Mouse (Mus musculus) cortical plate, adult 2 months (tissue): ENCODE measurements at regions not wholly inside any gene's neighbourhood (a gene's known extent, or its start where the extent isn't known, plus 50 kb on each side); places are given as distances from the start of the nearest gene placed in this dataset.

Experiments
- H3K27ac ChIP-seq: fragments of 200-500 bp; 2 replicates; pipeline ENCODE4 v1.5.1; 2012; ENCODE audit warnings: low read length, control low read depth, inconsistent platforms; ENCODE audit not compliant: insufficient read depth
- H3K4me1 ChIP-seq: fragments of 200-500 bp; 2 replicates; pipeline ENCODE4 v1.6.1; 2011; ENCODE audit warnings: low read length; ENCODE audit not compliant: control insufficient read depth, insufficient read depth
- H3K4me3 ChIP-seq: fragments of 200-500 bp; 2 replicates; pipeline ENCODE4 v1.5.1; 2011; ENCODE audit warnings: mild to moderate bottlenecking, low read length, control low read depth; ENCODE audit not compliant: insufficient read depth
- CTCF ChIP-seq: fragments of 200-500 bp; IDR thresholded peaks from 2 replicates; pipeline ENCODE4 v1.5.1; 2011; ENCODE audit warnings: mild to moderate bottlenecking, control low read depth, low read length; ENCODE audit not compliant: insufficient read depth; ENCODE audit errors: extremely low read depth
- POLR2A ChIP-seq: fragments of 200-500 bp; IDR thresholded peaks from 2 replicates; pipeline ENCODE4 v1.6.1; 2011; ENCODE audit warnings: mild to moderate bottlenecking, low read length, control low read depth; ENCODE audit not compliant: insufficient read depth; ENCODE audit errors: extremely low read depth

- no peak overlapping the region for H3K4me3 ChIP-seq
- H3K27ac ChIP-seq = no peak overlapping the region
- TF ChIP-seq CTCF = no peak
- no peak for TF ChIP-seq POLR2A
- H3K4me1 ChIP-seq = peaks cover 8% of the 10 kb centered on the region
These were observed 115.4 kb upstream of the S1pr3 start for GRCm38 (mm10) chr13:51293047-51293446.

- Histone ChIP-seq H3K27ac (no peak overlapping the region), H3K4me3 (no peak overlapping the region), H3K4me1 (peaks cover 4% of the 10 kb centered on the region)
- no peak for TF ChIP-seq POLR2A
- TF ChIP-seq CTCF = no peak
These were observed 112.6 kb upstream of the S1pr3 start for GRCm38 (mm10) chr13:51295872-51296271.

- Histone ChIP-seq H3K4me1 (no peaks in the 10 kb centered on the region; the same call in 1 of the 2 replicates), H3K27ac (no peak overlapping the region), H3K4me3 (no peak overlapping the region)
- no peak for TF ChIP-seq CTCF
- TF ChIP-seq POLR2A = no peak
These were observed 111.1 kb upstream of the S1pr3 start for GRCm38 (mm10) chr13:51297231-51297880.

GRCm38 (mm10) chr13:51299047-51299760 is 109.2 kb upstream of the S1pr3 start:
- Histone ChIP-seq H3K4me3 (no peak overlapping the region), H3K4me1 (no peaks in the 10 kb centered on the region; the same call in 1 of the 2 replicates), H3K27ac (no peak overlapping the region)
- no peak for TF ChIP-seq CTCF
- no peak for TF ChIP-seq POLR2A

- no peak overlapping the region for H3K27ac ChIP-seq
- no peaks in the 10 kb centered on the region; the same call in 1 of the 2 replicates for H3K4me1 ChIP-seq
- no peak overlapping the region for H3K4me3 ChIP-seq
- TF ChIP-seq POLR2A (no peak), CTCF (no peak)
These were observed 107.0 kb upstream of the S1pr3 start for GRCm38 (mm10) chr13:51301476-51301875.

GRCm38 (mm10) chr13:51303112-51303511 is 105.3 kb upstream of the S1pr3 start:
- Histone ChIP-seq H3K4me3 (no peak overlapping the region), H3K4me1 (no peaks in the 10 kb centered on the region; the same call in 1 of the 2 replicates), H3K27ac (no peak overlapping the region)
- TF ChIP-seq CTCF (no peak), POLR2A (no peak)

GRCm38 (mm10) chr13:51304631-51305030 is 103.8 kb upstream of the S1pr3 start:
- no peak overlapping the region for H3K27ac ChIP-seq
- H3K4me3 ChIP-seq = no peak overlapping the region
- H3K4me1 ChIP-seq = no peaks in the 10 kb centered on the region
- no peak for TF ChIP-seq CTCF
- TF ChIP-seq POLR2A = no peak

GRCm38 (mm10) chr13:51309446-51309845 is 99.0 kb upstream of the S1pr3 start:
- H3K4me3 ChIP-seq = no peak overlapping the region
- no peaks in the 10 kb centered on the region for H3K4me1 ChIP-seq
- TF ChIP-seq CTCF (no peak), POLR2A (no peak)
- no peak overlapping the region for H3K27ac ChIP-seq

GRCm38 (mm10) chr13:51310041-51310440 is 98.4 kb upstream of the S1pr3 start:
- TF ChIP-seq POLR2A (no peak), CTCF (no peak)
- Histone ChIP-seq H3K4me1 (0 out of 2 replicates have a peak, but pooled peaks cover 1% of the 10 kb centered on the region), H3K27ac (no peak overlapping the region), H3K4me3 (no peak overlapping the region)

GRCm38 (mm10) chr13:51311679-51312255 is 96.7 kb upstream of the S1pr3 start:
- Histone ChIP-seq H3K27ac (no peak overlapping the region), H3K4me3 (no peak overlapping the region), H3K4me1 (peaks cover 1% of the 10 kb centered on the region; the same call in 1 of the 2 replicates)
- TF ChIP-seq CTCF = no peak
- no peak for TF ChIP-seq POLR2A
